Mouse (Mus musculus) spleen, adult 2 months (tissue): Measurements from ENCODE around the gene Pip5k1c.

Experiments
- CTCF ChIP-seq: fragments of 200-500 bp; IDR thresholded peaks from 2 replicates; pipeline ENCODE4 v1.5.1; 2011; ENCODE audit warnings: mild to moderate bottlenecking, inconsistent platforms; ENCODE audit not compliant: insufficient read depth, insufficient read length, insufficient replicate concordance; ENCODE audit errors: extremely low read depth
- POLR2A ChIP-seq: fragments of 200-500 bp; IDR thresholded peaks from 2 replicates; pipeline ENCODE4 v1.6.1; 2011; ENCODE audit warnings: low read depth, low read length, inconsistent platforms

DNA sequence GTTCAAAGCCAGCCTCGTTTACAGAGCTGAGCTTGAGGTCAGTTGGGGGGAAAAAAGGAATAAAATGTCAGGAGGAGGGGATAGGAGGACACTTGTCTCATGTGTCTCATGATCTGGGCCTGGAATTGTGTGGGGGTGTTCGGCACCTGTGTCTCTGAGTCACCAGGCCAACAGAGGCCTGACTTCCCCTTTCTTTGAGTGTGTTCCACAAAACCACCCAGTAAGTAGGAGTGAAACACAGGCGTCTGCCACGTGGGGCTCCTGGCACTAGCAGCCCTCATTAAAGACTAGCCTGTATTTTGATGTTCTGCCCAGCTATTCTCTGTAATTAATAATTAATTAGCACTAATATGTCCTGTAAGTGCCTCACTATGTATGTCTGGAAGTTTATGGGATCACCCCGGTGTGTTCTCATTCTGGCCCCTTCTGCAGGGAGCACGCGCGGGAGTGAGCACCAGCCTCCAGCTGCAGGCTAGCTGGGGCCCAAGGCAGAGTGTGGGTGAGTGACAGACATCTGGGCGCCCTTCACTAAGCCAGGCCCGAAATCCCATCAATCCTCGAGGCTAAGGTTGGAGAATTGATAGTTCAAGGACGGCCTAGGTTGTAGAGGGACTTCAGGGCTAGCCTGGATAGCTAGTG lies 63.7 kb downstream of the Pip5k1c start:
- TF ChIP-seq CTCF (no peak), POLR2A (no peak)
